ENCODE assay signal across 17 mouse cellular contexts in the genomic region with DNA sequence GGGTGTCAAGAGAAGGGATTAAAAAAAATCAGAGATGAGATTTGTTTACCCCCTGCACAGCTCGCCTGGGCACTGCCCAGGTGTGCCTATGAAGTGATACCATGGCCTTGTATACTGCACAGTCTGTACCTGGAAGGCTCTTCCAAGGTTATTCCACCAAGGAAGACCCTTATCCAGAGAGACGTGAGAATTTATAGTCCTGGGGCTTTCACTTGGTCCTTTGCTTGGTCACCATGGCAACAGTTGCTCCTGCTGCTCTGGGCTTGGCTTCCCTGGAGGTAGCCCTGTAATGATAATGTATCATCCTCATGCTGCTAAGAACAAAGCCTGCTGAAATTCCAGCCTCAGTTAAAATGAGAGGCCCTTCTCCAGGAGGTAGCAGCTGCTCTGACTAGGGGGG.
DNase-seq lines count a peak whose midpoint lies in the region; ATAC-seq and TF ChIP-seq lines count a peak whose summit lies in the region.
"Had no signal": no experiment of that assay in that cellular context is flagged by ENCODE, and none has a peak within 500 bp of the region (broad histone marks: within the 10 kb centered on the region; RNA-seq: fewer than 3 reads in every experiment).

No protein-coding gene starts in this region.

- H3K4me1 ChIP-seq in hindbrain, postnatal 0 days (ENCODE audit: insufficient read depth, low read length), result no peaks in the 10 kb centered on the region
- peaks cover 11% of the 10 kb centered on the region for H3K4me1 ChIP-seq in neural tube, embryonic 12.5 days
- H3K4me1 ChIP-seq: embryonic facial prominence, embryonic 13.5 days; limb, embryonic 13.5 days had no signal

- 30% methylated on average over 2 of the region's 2 CpGs for WGBS in hindbrain, postnatal 0 days
- 20% methylated on average over 2 of the region's 2 CpGs for WGBS in neural tube, embryonic 12.5 days

- DNase-seq in ZHBTc4 (ENCODE audit: low read depth, low spot score), result peak; percentile 16
- DNase-seq in embryo, embryonic 10.5 days (ENCODE audit: low spot score), result peak; percentile 45
- DNase-seq in hindbrain, postnatal 0 days (ENCODE audit: low spot score), result peak; percentile 56
- DNase-seq in cerebellum, postnatal 14 days, result no peak
- DNase-seq in thymus, adult 18-20 months, result no peak
- no peak for DNase-seq in spleen, postnatal 14 days (ENCODE audit: low spot score in 2 of 2)
- DNase-seq: cerebellum, postnatal 10 days; gastrocnemius, postnatal 10 days; kidney, adult 18-20 months; kidney, postnatal 4 days; layer of hippocampus, postnatal 36 days; liver, postnatal 0 days had no signal

- no peak overlapping the region for H3K4me2 ChIP-seq in hindbrain, postnatal 0 days (ENCODE audit: low read depth, low read length)
- no peak overlapping the region for H3K4me2 ChIP-seq in neural tube, embryonic 12.5 days (replicated peaks)
- H3K4me2 ChIP-seq: embryonic facial prominence, embryonic 13.5 days; limb, embryonic 13.5 days had no signal

- no peaks in the 10 kb centered on the region for H3K27me3 ChIP-seq in hindbrain, postnatal 0 days (ENCODE audit: insufficient read depth, low read length)
- H3K27me3 ChIP-seq in neural tube, embryonic 12.5 days (replicated peaks), result no peaks in the 10 kb centered on the region
- H3K27me3 ChIP-seq: embryonic facial prominence, embryonic 13.5 days; limb, embryonic 13.5 days had no signal

- no peak overlapping the region for H3K27ac ChIP-seq in hindbrain, postnatal 0 days
- H3K27ac ChIP-seq in neural tube, embryonic 12.5 days, result no peak overlapping the region; the same call in 1 of the 2 replicates
- H3K27ac ChIP-seq: embryonic facial prominence, embryonic 13.5 days; limb, embryonic 13.5 days; macrophage had no signal

- no peak for TF ChIP-seq CTCF in hindbrain, postnatal 0 days (IDR thresholded peaks at IDR 0.05; ENCODE audit: low read depth)

- H3K9ac ChIP-seq in hindbrain, postnatal 0 days (replicated peaks; ENCODE audit: low read length), result no peak overlapping the region
- H3K9ac ChIP-seq in neural tube, embryonic 12.5 days, result no peak overlapping the region
- H3K9ac ChIP-seq: embryonic facial prominence, embryonic 13.5 days; limb, embryonic 13.5 days; liver, postnatal 0 days had no signal

- H3K9me3 ChIP-seq in hindbrain, postnatal 0 days (ENCODE audit: low read length), result no peaks in the 10 kb centered on the region
- H3K9me3 ChIP-seq in neural tube, embryonic 12.5 days, result 0 out of 2 replicates have a peak, but pooled peaks cover 3% of the 10 kb centered on the region
- H3K9me3 ChIP-seq: embryonic facial prominence, embryonic 13.5 days; limb, embryonic 13.5 days had no signal

- no peaks in the 10 kb centered on the region for H3K36me3 ChIP-seq in hindbrain, postnatal 0 days (ENCODE audit: insufficient read depth, low read length)
- no peaks in the 10 kb centered on the region for H3K36me3 ChIP-seq in neural tube, embryonic 12.5 days
- H3K36me3 ChIP-seq: embryonic facial prominence, embryonic 13.5 days; limb, embryonic 13.5 days had no signal

- ATAC-seq in hindbrain, postnatal 0 days, result no peak
- peak; percentile 82 for ATAC-seq in neural tube, embryonic 12.5 days (ENCODE audit: low FRiP score, low read depth)
- ATAC-seq: CD4-positive, CD25-positive, alpha-beta regulatory T cell, adult 4 months; liver, postnatal 0 days had no signal

- no peak overlapping the region for H3K4me3 ChIP-seq in hindbrain, postnatal 0 days (ENCODE audit: low read length)
- no peak overlapping the region for H3K4me3 ChIP-seq in neural tube, embryonic 12.5 days
- H3K4me3 ChIP-seq: embryonic facial prominence, embryonic 13.5 days; limb, embryonic 13.5 days had no signal

Comparison
In these comparisons a context has a peak if more than half of its experiments do, and no peak if none do; other contexts are left out.
1. DNase-seq: peak in ZHBTc4 (single experiment), embryo, embryonic 10.5 days (single experiment) and hindbrain, postnatal 0 days (single experiment); none in cerebellum, postnatal 14 days (0 of 2), thymus, adult 18-20 months (0 of 2) and spleen, postnatal 14 days (0 of 2).